Mouse (Mus musculus) 416B (cell line): ENCODE results near the gene Polr2g.
"Not testable (repeated sequence)": the region's sequence is repeated elsewhere in the genome, so short reads cannot be mapped to it uniquely, and the experiment has no call there.

Experiments used
- DNase-seq: peaks from one replicate; pipeline ENCODE4 v3.0.0; 2011; ENCODE audit warnings: low read depth

The Polr2g gene

DNA sequence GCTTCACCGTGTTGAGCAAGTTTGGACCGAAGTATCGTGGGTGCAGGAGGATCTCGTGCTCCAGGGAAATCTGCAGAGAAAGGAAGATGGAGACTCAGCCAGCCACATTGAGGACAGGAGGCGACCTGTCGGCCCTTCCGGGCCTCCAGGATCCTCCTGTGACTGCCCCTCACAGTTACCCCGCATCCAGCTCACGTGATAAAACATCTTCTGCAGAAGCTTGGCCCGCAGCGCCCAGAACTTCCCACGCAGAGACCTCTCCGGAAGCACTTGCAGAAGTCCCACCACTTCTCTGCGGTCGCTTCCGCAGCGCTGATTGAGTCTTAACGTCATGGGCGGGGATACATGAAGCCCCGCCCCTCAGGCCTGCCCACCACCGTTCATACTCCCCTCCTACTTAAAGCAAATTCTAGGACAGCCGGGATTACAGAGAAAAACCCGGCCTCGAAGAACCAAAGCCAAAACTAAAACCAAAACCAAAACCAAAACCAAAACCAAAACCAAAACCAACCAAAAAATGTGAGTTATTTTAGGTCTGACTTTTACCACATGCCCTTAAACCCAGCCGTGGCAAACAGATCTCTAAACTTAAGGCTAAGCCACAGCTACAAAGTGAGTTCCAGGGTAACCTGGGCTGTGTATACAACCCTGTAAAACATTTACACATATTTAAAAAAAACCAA is at the start of gene Polr2g:
TSS of gene Polr2g (minus strand) at position 314 of the 683 bp plus-strand sequence.
- DNase-seq = peak; percentile 97

DNA sequence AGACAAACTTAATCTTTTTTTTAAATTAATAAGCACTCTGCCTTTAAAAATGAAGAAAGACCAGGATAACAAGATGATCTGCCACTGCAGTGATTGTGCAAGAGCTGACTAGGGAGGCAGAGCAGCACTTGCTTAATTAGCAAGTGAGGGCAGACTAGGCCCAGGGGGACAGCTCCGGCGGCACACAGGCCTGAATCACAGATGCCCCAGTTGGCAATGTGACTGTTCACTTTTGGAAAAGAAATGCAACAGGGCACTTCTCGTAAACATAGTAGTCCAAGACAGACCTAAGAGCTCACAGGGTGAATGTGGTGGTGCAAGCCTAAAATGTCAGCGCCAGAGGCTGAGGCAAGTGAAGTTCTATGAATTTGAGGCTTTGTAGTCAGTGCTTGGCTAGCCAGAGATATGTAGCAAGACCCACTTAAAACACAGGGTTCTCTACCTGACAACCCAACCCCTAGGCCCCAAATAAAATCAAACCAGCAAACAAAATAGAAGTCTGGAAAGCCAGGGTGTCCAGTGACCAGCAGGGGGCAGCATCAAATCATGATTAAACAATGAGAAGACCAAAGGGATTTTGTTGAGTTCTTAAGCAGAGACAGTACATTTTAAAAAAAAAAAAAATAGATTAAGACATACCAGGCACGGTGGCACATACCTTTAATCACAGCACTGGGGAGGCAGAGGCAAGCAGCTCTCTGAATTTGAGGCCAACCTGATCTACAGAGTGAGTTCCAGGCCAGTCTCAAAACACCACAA is 46.2 kb upstream of the Polr2g start:
- peak; percentile 83 for DNase-seq

DNA sequence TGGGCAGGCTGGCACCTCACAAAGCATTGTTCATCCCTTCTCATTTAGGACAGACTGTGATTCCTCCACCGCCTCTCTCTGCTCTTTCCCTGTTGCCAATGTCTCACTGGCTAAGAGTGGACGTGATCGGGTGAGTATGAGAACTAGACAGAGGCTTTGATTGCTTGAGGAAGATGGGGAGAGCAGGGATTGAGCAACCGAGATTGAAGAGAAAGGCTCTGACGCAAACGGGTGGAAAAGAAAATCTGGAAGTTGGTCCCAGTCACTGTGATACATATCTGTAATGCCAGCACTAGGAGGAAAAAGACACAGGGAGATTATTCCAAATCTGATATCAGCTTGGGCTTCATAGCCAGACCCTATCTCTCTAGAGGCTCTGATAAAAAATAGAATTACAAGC is 44.6 kb upstream of the Polr2g start:
- no peak for DNase-seq

DNA sequence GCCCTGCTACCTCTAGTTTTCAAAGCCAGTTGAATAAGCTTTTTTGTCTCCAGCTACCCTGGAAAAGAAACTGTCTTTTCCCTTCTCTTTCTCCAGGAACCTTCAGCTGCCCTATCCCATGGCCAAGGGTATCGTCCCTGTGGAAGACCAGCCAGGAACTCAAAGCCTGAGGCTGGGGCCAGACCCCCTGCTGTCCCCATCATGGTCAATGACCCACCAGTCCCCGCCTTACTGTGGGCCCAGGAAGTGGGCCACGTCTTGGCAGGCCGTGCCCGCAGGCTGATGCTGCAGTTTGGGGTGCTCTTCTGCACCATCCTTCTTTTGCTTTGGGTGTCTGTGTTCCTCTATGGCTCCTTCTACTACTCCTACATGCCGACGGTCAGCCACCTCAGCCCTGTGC is 42.6 kb upstream of the Polr2g start:
- DNase-seq = no peak

DNA sequence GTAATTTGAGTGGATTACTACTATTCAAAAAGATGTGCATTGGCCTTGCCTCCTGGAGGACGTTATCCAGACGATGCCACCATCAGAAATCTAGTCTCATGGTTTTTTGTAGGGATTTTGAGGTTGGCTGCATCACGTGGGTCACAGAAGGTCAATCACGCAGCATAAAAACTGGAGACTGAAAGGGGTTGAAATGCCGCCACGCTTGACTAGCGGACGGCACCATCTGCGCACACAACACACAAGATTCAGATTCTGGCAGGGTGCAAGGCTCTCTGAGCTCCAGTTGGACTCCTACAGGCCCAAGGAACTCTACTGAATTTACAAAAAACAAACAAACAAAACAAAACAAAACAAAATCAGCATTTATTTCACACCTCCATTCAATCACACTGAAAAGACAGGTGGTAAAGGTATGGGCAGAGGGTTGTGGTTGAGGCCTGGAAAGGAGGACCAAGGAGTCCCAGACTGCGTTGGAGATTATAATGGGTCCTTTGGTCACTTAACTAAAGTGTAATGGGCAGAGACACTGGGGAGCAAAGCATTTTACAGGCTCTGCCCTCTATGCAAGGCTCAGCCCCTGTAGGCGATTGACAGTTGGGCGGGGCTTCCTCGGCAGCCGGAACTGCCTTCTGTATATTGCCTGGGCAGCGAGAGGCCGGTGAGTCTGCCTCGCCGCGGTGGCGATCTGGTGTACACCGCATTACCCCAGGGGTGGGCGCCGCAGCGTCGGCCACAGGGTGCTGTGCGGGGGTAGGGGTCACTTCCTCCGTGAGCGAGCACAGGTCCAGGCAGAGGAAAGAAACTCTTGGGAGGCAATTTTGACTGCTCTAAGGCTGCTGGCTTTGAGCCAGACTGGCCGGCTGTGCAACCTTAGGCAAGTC is 41.8 kb upstream of the Polr2g start:
- DNase-seq = peak; percentile 79

DNA sequence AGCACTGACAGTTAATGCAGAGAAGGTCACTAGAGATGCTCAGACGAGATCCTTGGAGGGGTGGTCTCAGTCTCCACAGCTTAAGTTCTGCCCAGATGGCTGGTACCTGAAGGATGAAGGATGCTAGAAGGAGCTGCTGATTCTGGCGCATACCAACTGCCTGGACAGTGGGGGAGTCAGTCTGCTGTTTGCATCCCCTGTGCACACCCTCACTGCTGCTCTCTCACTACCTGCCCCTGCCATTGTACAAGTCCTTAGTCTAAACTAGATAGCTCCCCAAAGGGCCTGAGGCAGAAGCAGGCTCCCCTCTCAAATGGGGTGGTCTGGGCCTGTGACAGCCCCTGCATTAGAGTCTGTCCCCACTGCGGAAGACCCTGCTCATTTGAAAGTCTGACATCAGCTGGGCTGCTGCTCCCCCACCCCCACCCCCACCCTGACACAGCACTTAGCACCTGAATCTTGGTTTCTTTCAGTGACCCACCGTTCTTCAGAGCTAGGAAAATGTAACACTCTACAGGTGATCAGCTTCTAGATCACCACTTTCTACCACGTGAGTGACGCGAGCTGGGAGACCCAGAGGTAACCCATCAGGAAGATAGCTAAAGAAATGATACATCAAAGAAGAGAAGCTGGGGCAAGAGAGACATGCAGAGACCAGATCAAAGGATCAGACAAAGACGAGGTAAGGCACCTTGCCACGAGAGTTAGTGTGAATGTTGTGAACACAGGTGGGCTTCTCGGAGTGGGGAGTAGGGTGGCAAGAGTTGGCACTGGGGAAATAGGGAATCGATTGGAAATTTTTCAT is 40.9 kb upstream of the Polr2g start, which contains the start of gene Gng3:
TSS of gene Gng3 (minus strand) at position 92 of the 805 bp plus-strand sequence.
- DNase-seq = no peak

DNA sequence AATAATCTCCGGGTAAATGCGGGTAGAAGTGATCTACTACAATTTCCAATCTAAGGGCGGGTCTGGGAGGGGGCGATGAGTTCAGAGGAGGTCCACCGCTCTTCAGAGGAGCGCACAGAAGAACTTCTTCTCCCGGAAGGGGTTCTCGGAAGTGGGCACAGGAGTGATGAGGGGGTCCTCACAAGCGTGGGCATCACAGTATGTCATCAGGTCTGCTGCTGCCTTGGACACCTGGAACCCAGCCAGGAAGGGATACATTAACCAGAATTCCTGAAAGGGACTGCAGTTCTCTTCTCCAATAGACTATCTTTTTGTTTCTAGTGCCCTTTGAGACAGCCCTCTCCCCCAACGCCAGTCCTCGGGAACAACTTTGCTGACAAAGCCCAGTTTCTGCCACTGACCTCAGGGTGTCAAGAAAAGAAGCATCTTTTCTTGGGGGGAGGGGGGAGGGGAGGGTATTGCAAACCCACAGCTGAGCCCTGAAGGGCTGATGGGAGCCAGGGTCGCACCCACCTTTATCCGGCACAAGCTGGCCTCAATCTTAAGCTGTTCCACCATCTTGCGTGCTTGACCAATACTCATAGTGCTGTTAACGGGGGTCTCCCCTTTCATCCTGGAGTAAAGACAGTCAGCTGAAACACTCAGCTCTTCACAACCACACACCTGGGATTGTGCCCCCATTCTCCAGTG is 39.8 kb upstream of the Polr2g start:
- DNase-seq = no peak

DNA sequence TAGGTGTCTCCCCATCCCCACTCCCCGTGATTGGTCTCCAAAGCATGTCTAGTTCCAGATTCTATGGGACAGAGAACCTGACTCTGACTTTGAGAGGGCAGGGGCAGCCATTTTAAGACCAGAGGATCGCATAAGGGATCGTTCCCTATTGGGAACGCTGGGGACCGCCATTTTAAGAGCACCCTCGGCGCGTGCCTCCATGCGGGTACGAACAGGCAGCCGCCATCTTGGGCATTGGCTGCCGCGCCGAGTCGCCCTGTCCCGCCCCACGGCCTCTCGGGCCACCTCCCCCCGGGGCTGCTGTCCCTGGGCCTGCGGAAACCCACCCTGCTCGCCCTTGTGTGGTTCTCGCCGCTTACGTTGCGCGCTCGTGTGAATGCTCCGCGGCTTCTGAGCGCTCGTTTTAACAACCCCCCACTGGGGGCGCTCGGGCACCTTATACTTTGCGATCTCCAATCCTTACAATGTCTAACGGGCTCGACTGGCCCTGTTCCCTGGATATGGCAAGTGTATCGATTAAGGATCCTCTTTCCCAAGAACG is 38.9 kb upstream of the Polr2g start, which contains the start of gene Bscl2:
TSS of gene Bscl2 (plus strand) at position 217 of the 541 bp plus-strand sequence.
- no peak for DNase-seq

DNA sequence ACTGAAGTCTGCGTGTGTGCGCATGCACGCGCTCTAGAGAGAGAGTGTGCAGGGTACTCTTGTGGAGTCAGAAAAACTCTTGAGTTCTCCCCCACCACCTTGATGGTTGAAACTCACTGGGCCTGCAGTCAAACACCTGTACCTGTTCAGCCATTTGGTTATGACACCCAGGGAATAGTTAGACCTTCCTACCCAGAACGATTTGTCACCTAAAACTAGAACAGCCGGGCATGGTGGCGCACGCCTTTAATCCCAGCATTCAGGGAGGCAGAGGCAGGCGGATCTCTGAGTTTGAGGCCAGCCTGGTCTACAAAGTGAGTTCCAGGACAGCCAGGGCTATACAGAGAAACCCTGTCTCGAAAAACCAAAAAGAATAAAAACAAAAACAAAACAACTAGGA is 38.0 kb upstream of the Polr2g start:
- not testable (repeated sequence) for DNase-seq

DNA sequence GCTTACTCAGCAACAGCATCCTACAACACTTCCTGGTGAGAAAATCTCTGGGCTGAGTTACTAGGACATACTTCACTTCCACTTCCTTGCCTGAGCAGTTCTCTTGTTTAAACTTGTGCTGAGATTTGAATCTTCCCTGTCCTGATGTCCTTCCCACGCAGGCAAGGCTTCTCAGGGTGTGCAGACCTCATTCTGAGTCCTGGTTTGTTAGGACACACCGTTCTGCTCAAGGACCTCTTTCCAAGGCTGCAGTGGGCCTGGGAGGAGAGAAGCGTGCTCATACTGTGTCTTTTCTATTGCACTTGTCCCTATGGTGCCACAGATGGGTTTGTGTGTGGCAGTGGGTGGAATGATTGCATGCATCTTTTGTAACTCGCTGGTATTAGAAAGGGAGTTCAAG is 34.6 kb upstream of the Polr2g start:
- no peak for DNase-seq

DNA sequence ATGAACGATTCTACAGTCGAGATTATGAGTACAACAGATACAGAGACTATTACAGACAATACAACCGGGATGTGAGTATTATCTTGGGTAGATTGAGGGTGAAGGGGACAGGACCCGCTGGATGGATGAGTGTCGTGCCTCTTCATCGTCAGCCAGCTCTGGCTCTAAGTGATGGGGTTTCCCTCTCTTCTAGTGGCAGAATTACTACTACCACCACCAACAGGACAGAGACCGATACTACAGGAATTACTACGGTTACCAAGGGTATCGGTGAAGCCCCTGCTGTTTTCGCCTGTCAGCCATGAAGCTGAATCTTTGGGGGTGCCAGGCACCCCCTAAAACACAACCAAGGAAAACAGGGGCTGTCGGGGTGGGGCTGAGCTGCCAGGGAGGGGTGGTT is 32.9 kb upstream of the Polr2g start:
- DNase-seq = no peak

DNA sequence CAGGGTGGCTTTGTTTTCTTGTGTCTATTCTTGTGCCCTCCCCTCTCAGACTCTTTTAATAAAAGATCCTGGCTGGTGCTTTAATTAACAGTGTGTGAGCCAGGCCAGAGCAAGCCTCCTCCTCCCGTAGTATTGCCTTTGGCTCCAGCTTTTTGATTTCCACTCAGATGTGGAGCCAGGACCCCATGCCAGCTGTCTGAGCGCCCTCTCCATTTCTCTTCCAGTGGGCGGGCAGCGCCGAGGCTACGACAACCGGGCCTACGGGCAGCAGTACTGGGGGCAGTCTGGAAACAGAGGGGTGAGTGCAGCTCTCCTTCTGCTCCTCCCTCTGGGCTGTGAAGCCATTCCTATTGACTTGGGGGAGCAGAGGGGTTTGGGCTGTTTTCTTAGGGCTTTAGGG is 32.3 kb upstream of the Polr2g start:
- no peak for DNase-seq

DNA sequence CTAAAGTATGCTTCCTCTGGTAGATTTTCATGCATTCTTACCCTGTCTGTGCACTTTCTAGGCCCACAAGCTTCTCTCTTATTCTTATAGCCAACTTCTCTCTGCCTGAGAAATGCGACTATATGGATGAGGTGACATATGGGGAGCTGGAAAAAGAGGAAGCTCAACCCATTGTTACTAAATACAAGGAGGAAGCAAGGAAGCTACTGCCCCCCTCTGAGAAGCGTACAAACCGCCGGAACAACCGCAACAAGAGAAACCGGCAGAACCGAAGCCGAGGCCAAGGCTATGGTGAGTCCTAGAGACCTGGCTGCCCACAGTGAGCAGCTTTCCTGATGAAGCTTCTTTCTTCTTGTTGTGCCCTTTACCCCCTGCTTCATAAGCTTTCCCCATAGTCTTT is 31.3 kb upstream of the Polr2g start, which contains the start of gene AC129217.1:
TSS of gene AC129217.1 (plus strand) at position 114 of the 400 bp plus-strand sequence.
- DNase-seq = peak; percentile 52

DNA sequence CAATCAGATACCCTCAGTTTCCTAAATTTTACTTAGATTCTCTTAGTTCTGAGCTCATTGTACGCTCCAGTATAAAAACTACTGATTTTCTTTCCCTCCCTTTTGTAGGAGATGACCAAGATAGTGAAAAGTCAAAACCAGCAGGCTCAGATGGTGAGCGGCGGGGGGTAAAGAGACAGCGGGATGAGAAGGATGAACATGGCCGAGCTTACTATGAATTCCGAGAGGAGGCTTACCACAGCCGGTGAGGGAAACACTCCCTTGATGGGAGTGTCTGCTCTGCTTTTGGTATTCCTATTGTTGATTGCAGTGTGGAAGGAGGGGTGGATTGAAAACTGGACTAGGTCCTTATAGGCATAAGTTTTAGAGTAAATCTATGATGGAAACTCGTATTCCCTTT is 24.3 kb upstream of the Polr2g start:
- DNase-seq = no peak

DNA sequence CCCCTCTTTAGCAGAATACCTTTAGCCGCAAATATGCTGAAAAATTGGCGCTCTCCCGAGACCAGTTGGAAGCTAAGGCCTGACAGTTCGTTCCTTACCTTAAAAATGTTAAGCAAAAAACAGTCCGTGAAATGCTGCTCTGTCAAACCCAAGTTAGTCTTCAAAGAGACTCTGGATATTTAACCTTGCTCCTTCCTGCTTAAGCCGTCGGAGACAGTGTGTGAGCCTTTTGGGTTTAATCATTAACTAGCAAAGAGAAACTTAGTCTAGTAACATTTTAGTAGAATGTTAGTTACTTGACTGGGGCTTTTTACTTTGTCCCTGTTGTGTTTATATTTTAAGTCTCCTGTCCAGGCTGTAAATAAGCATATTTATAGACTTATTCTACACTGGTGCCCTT is 22.8 kb upstream of the Polr2g start:
- DNase-seq = no peak

DNA sequence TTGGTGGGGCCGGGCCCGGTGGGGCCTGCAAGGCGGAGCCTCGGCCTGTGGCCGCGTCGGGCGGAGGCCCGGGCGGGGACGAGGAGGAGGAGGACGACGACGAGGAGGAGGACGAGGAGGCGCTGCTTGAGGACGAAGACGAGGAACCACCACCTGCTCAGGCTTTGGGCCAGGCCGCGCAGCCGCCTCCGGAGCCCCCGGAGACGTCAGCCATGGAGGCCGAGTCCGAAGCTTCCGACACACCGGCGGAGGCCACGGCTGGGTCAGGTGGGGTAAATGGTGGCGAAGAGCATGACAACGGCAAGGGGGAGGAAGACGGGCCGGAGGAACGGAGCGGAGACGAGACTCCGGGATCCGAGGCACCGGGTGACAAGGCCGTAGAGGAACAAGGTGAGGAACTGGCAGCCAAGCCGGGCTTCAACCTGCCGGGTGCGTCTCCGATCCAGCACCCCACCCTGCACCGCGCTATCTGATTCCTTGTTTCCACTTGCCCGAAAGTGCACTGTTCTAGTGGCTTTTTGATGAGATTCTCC is 22.1 kb upstream of the Polr2g start:
- DNase-seq = no peak

DNA sequence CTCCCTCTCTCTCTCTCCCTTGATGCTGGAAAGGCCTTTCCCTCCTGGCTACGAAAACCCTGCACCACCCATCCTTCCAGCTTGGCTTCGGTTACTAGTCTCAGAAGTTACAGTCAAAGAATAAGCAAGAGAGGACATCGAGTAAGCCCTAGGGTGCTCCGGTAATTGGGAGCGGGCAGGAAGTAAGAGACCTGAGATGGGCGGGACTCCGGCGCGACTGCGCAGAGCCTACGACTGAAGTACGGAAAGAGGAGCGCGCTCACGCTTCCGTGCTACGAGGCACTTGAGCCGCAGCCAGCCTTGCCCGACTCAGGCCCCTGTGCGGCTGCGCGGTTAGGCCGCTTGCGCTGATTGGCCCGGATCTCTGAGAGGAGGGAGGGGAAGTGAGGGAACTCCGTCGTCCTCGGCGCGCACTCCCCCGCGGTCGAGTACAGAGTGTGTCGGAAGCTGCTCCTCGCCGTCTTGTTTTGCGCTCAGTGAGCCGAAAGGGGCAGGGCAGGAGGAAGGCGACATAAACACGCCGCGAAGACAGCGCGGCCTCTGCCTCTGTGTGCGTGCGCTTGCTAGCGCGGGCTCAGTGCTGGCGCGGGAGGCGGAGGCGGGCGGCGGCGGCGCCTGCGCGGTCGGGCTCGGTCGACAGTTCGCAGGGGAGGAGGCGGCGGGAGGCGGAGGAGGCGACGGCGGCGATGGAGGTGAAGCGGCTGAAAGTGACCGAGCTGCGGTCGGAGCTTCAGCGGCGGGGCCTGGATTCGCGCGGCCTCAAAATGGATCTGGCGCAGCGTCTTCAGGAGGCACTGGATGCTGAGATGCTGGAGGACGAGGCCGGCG is 21.4 kb upstream of the Polr2g start, which contains the start of gene Hnrnpul2:
TSS of gene Hnrnpul2 (plus strand) at position 415 of the 828 bp plus-strand sequence.
- DNase-seq = peak; percentile 99

DNA sequence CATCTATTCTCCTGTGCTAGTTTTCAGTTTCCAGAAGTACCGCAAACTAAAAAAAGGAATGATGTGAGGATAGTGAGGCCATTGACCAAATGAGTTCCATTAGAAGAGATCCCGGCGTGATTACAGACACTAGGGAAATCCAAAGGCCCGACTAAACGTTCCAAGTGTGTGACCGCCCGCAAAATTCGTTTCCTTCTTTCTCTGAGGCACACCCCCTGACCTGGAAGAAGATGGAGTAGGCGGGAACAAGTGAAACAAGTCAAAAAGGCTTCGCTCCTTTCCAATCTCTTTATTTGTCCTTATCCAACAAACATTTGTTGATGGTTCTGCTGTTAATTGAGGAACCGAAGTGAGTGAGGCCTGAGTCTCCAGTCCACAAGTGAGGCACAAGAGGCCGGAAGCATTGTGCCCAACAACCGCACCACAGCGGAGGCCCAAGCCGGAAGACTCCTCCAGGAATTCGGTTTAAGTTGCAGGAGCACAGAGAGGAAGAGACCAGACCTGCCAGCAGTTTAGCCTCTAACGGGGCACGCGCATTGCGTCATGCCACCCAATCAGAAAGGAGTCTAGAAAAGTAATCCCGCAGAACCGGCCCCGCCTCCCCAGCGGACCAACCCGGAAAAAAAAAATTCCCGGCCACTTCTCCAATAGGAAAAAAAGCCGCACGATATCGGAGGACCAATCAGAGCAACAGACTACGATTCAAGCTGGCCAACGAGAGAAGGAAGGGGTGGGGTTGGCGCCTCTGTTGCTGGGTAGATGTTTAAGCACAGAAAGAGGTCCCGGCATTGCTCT is 20.6 kb upstream of the Polr2g start, which contains the start of gene Ttc9c:
TSS of gene Ttc9c (minus strand) at position 533 of the 795 bp plus-strand sequence.
- peak; percentile 100 for DNase-seq
